Mouse (Mus musculus) midbrain, embryonic 13.5 days (tissue): ENCODE measurements around the gene Zbtb2. TPM values are rescaled to one million over a fixed set of nuclear protein-coding genes. Genes with fewer than 3 reads are reported as not detected.

Source experiments
- ATAC-seq: fragments of 200-750 bp; cut with Nextera tagmentation; 2 replicates; pipeline ENCODE4 v1.8.0; 2017; ENCODE audit warnings: mild to moderate bottlenecking, moderate TSS enrichment, moderate library complexity
- H3K27ac ChIP-seq: fragments of 300-500 bp; sonication (generic); 2 replicates; pipeline ENCODE4 v1.5.1; 2015; ENCODE audit warnings: inconsistent platforms, mild to moderate bottlenecking, moderate library complexity
- H3K27me3 ChIP-seq: fragments of 300-500 bp; sonication (generic); 2 replicates; pipeline ENCODE4 v1.6.1; 2015; ENCODE audit warnings: mild to moderate bottlenecking, inconsistent platforms
- H3K36me3 ChIP-seq: fragments of 300-500 bp; sonication (generic); 2 replicates; pipeline ENCODE4 v1.6.1; 2015; ENCODE audit warnings: mild to moderate bottlenecking, inconsistent platforms
- H3K4me1 ChIP-seq: fragments of 300-500 bp; sonication (generic); replicated peaks from 2 replicates; pipeline ENCODE4 v1.6.1; 2015; ENCODE audit warnings: inconsistent platforms
- H3K4me2 ChIP-seq: fragments of 300-500 bp; sonication (generic); replicated peaks from 2 replicates; pipeline ENCODE4 v1.6.1; 2015; ENCODE audit warnings: moderate library complexity, mild to moderate bottlenecking, inconsistent platforms
- H3K4me3 ChIP-seq: fragments of 300-500 bp; sonication (generic); replicated peaks from 2 replicates; pipeline ENCODE4 v1.5.1; 2015; ENCODE audit warnings: mild to moderate bottlenecking, inconsistent platforms
- H3K9ac ChIP-seq: fragments of 300-500 bp; sonication (generic); replicated peaks from 2 replicates; pipeline ENCODE4 v1.6.1; 2015; ENCODE audit warnings: mild to moderate bottlenecking, inconsistent platforms
- H3K9me3 ChIP-seq: fragments of 300-500 bp; sonication (generic); 2 replicates; pipeline ENCODE4 v1.6.1; 2016; ENCODE audit warnings: mild to moderate bottlenecking, inconsistent platforms
- WGBS: fragments of 180-500 bp; shearing (Covaris S2); methylation state at CpG from one replicate; pipeline ENCODE4 v1.1.7; 2015; 5-methylcytosine and 5-hydroxymethylcytosine counted together
- polyA plus RNA-seq: library from polyadenylated mRNA; unstranded; fragments of >200 nt; fragmentation: Nextera tagmentation; extraction: Ambion mirVana; gene quantifications from 2 replicates; pipeline ENCODE4 v1.2.1, GENCODE M21; 2015

Gene Zbtb2
- polyA plus RNA-seq, 1 experiment from 2014 or later = 18.6 TPM

DNA sequence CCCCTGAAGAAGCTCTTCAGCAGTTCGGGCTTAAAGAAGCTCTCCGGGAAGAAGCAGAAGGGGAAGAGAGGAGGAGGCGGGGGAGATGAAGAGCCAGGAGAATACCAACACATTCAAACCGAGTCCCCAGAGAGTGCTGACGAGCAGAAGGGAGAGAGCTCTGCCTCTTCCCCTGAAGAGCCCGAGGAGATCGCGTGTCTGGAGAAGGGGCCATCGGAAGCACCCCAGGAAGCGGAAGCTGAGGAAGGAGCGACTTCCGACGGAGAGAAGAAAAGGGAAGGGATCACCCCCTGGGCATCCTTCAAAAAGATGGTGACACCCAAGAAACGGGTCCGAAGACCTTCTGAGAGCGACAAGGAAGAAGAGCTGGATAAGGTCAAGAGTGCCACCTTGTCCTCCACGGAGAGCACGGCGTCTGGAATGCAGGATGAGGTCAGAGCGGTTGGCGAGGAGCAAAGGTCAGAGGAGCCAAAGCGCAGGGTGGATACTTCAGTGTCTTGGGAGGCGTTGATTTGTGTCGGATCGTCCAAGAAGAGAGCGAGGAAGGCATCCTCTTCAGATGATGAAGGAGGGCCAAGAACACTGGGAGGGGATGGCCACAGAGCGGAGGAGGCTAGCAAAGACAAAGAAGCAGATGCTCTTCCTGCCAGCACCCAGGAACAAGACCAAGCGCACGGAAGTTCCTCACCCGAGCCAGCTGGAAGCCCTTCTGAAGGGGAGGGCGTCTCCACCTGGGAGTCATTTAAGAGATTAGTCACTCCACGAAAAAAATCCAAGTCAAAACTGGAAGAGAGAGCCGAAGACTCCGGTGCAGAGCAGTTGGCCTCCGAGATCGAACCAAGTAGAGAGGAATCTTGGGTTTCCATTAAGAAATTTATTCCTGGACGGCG is 33.3 kb downstream of the Zbtb2 start:
- Histone ChIP-seq H3K4me2 (no peak overlapping the region), H3K27ac (no peak overlapping the region), H3K4me1 (no peaks in the 10 kb centered on the region), H3K27me3 (no peaks in the 10 kb centered on the region), H3K4me3 (no peak overlapping the region), H3K36me3 (peaks cover 28% of the 10 kb centered on the region), H3K9me3 (no peaks in the 10 kb centered on the region), H3K9ac (no peak overlapping the region)
- WGBS = 93% methylated on average over 38 of the region's 38 CpGs
- ATAC-seq = no peak

DNA sequence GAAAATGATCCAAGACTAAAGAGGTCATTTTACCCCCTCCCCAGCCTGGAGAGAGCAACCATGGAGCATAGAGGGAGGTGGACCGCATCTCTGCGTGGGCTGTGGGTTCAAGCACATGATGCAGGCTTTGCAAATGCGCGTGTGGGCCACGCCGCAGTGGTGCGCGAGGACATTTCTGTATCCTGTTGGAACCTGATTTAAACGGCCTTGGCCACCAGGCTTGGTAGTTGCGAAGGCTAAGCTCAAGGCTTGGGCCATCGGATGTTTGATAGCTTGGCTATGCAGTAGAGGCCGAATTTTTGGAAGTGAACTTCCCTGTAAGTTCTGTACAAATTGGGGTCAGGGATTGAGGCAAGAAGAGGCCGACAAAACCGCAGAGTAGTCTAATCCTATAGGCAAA is 40.3 kb downstream of the Zbtb2 start:
- WGBS = 96% methylated on average over 14 of the region's 14 CpGs
- H3K9me3 ChIP-seq = no peaks in the 10 kb centered on the region
- ATAC-seq = peak; percentile 7; the same call in 1 of the 2 replicates
- no peak overlapping the region for H3K4me2 ChIP-seq
- H3K4me3 ChIP-seq = no peak overlapping the region
- H3K4me1 ChIP-seq = peaks cover 5% of the 10 kb centered on the region
- no peak overlapping the region for H3K27ac ChIP-seq
- H3K27me3 ChIP-seq = no peaks in the 10 kb centered on the region
- no peak overlapping the region for H3K9ac ChIP-seq
- no peaks in the 10 kb centered on the region for H3K36me3 ChIP-seq

DNA sequence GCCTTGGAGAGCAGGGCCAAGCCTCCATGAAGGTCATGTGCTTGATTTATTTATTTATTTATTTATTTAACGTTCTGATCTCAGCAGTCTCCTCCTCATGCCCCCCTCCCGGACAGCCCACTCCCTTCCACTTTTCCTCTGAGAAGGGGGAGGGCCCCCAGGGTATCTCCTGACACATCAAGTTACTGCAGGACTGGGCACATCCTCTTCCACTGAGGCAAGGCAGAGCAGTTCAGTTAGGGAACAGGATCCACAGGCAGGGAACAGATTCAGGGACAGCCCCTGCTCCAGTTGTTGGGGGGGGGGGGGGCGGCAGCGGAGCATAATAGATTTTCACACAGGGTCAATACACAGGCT is 40.8 kb downstream of the Zbtb2 start:
- WGBS = 76% methylated on average over 4 of the region's 4 CpGs
- H3K27ac ChIP-seq = no peak overlapping the region
- no peak overlapping the region for H3K9ac ChIP-seq
- no peak overlapping the region for H3K4me3 ChIP-seq
- H3K36me3 ChIP-seq = no peaks in the 10 kb centered on the region
- ATAC-seq = peak; percentile 68; the same call in 1 of the 2 replicates
- peak overlapping the region; percentile 58 for H3K4me2 ChIP-seq
- H3K9me3 ChIP-seq = no peaks in the 10 kb centered on the region
- H3K4me1 ChIP-seq = peaks cover 5% of the 10 kb centered on the region
- no peaks in the 10 kb centered on the region for H3K27me3 ChIP-seq

DNA sequence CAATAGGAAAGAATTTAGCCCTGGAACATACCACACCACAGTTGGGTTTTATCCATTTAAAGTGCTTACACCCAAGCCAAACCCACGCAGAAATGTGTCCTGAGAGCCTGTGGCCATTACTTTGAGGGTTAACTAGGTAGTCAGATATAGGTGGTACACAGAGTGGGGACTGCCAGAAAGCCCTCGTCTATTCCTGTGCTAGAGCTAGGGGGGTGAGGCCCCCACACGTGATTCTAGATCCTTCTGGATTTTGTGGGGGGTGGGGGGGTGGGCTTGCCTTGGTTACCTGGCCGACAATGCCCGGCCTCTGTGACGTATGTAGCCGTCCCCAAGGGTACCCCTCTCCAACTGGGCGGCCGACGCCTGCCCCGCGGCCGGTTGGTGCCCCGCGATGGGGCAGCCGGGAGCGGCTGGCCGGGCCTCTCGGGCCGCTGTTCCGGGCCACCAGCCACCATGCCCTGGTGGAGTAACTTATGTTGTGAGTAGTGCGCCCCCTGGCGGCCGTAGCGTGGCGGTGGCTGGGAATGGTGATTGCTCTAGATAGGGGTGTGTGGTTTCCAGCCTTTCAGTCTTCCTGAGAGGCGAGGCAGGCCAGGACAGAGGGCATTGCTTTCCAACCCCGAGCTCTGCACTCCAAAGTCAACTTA is 41.3 kb downstream of the Zbtb2 start:
- peak overlapping the region; percentile 58 for H3K4me2 ChIP-seq
- 5% methylated on average over 28 of the region's 28 CpGs for WGBS
- H3K27me3 ChIP-seq = no peaks in the 10 kb centered on the region
- H3K9me3 ChIP-seq = no peaks in the 10 kb centered on the region
- H3K27ac ChIP-seq = no peak overlapping the region
- H3K36me3 ChIP-seq = no peaks in the 10 kb centered on the region
- H3K9ac ChIP-seq = no peak overlapping the region; the same call in 1 of the 2 replicates
- ATAC-seq = peak; percentile 93
- peak overlapping the region; percentile 31 for H3K4me3 ChIP-seq
- H3K4me1 ChIP-seq = peaks cover 5% of the 10 kb centered on the region

DNA sequence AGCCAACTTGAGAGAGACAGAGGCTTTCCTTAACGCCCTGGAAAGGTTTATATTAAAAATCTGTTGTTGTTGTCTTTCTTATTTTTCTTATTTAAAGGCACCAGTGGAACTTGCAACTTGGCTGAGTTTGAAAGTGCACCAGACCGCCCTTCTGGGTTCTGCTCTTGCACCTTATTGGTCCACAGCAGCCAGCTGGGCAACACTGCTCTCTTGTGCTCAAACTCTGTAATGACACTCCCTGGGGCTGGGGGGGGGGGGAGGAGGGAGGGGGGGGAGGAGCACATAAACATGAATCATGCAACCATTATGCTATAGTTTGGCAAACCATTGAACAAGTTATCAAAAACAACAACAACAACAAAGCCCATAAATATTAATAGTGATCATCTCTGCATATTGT is 46.5 kb downstream of the Zbtb2 start:
- H3K9ac ChIP-seq = no peak overlapping the region
- H3K4me2 ChIP-seq = no peak overlapping the region
- 22% methylated on average over 2 of the region's 2 CpGs for WGBS
- no peak for ATAC-seq
- H3K4me3 ChIP-seq = no peak overlapping the region
- no peaks in the 10 kb centered on the region for H3K27me3 ChIP-seq
- H3K36me3 ChIP-seq = no peaks in the 10 kb centered on the region
- no peaks in the 10 kb centered on the region; the same call in 1 of the 2 replicates for H3K4me1 ChIP-seq
- no peaks in the 10 kb centered on the region for H3K9me3 ChIP-seq
- no peak overlapping the region for H3K27ac ChIP-seq

DNA sequence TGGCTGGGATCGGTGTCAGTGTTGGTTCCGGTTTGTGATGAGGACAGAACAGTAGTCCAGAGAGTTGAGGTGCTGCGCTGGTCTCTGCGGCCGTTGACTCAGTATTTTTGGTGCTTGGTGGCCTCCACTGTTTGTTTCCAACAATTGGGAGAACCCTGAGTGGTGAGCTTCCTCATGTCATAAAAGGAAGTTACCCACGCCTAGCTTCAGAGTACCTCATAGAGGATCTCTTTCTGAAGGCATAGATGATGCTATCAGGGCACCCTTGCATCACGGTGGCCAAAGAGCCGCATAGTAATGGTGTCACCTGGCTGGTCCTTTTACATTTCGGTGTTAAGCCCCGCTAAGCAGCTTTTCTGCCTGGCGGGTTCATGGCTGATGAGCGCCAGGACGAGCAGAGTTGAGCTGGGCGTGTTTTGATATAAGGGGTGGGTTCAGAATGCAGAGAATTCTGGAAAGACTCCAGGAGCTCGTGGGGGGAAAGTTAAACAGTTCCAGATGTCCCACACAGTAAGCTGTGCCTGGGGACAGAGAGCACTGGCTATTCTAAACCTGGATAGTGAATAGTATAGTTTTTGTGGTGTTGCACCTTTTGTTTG is 48.9 kb downstream of the Zbtb2 start:
- Histone ChIP-seq H3K36me3 (no peaks in the 10 kb centered on the region), H3K9ac (no peak overlapping the region), H3K27ac (no peak overlapping the region), H3K9me3 (no peaks in the 10 kb centered on the region), H3K27me3 (0 out of 2 replicates have a peak, but pooled peaks cover 2% of the 10 kb centered on the region), H3K4me2 (no peak overlapping the region), H3K4me1 (peaks cover 10% of the 10 kb centered on the region), H3K4me3 (no peak overlapping the region)
- ATAC-seq = no peak
- 55% methylated on average over 15 of the region's 15 CpGs for WGBS

DNA sequence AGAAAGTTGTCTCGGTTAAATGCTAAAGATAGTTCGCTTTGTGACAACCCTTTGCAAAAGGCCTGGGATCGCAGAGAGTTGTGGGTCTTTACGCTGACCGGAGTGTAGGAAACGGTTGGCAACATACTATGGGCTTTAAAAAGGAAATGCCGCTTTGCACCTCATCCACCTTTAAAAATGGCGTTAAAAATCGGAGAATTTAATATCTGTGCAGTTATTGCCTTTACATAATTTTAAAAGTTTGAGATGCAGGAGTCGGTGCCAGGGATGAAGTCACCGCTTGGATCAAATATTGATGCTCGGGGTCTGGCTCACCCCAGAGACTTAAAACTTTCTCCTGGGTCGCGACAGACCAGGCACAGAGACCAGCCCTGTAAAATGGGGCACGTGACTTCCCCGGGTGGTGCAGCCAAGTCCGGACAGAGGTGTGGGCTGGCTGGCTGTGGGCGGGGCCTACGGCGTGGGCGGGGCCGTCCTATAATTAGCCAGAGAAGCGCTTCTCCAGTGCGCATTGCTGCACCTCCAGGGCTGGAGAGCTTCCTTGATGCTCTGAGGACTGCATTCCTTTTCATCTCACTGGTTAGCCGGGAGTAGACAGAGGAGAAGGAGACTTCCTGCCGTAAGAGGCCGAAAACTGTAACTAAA is 53.7 kb downstream of the Zbtb2 start:
- Histone ChIP-seq H3K4me3 (peak overlapping the region; percentile 33), H3K36me3 (no peaks in the 10 kb centered on the region), H3K9ac (0 out of 2 replicates have a peak overlapping the region, but pooled peaks have one; percentile 29), H3K4me2 (peak overlapping the region; percentile 61), H3K27me3 (0 out of 2 replicates have a peak, but pooled peaks cover 2% of the 10 kb centered on the region), H3K9me3 (no peaks in the 10 kb centered on the region), H3K27ac (no peak overlapping the region), H3K4me1 (peaks cover 25% of the 10 kb centered on the region)
- 8% methylated on average over 27 of the region's 27 CpGs for WGBS
- ATAC-seq = peak; percentile 82

DNA sequence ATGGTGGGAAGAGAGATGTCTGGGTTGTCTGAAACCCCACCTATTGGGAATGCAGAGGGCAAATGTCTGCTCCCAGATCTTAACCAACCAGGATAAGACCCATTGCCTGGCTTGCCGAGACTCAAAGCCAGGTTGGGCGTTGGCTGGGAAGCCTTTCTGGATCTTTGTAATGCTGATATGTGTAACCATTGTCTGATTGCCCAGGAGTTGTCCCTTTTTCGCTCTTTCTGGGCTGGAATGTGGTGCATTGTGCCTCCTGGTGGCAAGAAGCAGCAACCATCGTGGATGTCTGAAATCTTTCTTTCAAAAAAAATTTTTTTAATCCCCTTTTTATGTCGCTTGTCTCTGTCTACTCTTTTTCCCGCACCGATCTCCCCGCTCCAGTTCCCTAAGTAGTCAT is 54.6 kb downstream of the Zbtb2 start:
- Histone ChIP-seq H3K4me1 (peaks cover 25% of the 10 kb centered on the region), H3K4me3 (0 out of 2 replicates have a peak overlapping the region, but pooled peaks have one; percentile 33), H3K27me3 (0 out of 2 replicates have a peak, but pooled peaks cover 2% of the 10 kb centered on the region), H3K9ac (no peak overlapping the region), H3K27ac (no peak overlapping the region), H3K36me3 (no peaks in the 10 kb centered on the region), H3K9me3 (no peaks in the 10 kb centered on the region), H3K4me2 (peak overlapping the region; percentile 61; the same call in 1 of the 2 replicates)
- no peak for ATAC-seq
- 3% methylated on average over 8 of the region's 8 CpGs for WGBS

DNA sequence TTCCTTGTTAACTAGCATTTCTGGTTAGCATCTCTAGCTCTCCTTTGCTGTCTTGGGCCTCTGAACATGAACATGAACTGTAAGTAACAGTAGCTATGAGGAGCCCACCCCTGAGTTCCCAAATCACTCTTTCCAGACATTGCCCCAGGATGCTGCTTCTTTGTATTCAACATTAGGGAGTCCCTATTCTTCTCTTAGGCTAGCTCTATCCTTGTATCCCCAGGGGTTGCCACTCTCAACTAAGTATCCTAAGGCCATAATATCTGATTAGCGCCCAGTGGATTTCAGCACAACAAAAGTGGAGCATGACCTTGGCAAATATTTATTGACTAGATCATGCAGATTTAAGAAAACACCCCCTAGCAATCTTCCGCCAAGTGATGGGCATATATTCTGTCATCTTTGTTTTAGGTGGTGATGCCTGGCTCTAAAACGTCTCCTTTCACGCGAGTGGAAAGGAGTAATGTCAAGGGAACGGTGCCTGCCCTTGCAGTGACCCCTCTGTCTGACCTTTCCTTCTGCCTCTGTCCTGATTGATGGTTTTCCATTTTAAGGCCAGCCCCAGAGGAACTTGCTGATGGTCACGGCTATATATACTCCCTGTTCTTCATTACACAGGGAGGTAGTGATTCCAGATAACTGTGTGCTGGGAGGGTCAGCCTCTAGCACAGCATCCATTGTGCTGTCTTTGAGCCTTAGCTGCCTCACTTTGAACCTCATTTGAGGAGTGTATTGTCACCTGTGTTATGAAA is 55.5 kb downstream of the Zbtb2 start:
- Histone ChIP-seq H3K9ac (no peak overlapping the region), H3K27ac (no peak overlapping the region), H3K36me3 (no peaks in the 10 kb centered on the region), H3K4me3 (no peak overlapping the region), H3K4me1 (peaks cover 25% of the 10 kb centered on the region), H3K9me3 (no peaks in the 10 kb centered on the region), H3K4me2 (no peak overlapping the region), H3K27me3 (0 out of 2 replicates have a peak, but pooled peaks cover 2% of the 10 kb centered on the region)
- ATAC-seq = no peak
- 54% methylated on average over 7 of the region's 7 CpGs for WGBS

DNA sequence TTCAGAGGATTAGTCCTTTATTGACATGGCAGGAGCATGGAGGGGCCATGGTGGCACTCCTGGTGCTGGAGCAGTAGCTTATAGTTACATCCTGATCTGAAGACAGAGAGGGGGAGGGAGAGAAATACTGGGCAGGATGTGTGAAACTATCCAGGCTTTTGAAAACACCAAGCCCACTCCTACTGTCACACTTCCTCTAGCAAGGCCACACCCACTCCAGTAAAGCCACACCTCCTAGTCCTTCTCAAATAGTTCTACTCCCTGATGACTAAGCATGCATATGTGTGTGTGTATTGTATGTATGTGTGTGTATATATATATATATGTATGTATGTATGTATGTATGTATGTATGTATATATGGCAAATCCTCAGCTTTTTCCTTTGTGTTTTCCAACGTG is 60.2 kb downstream of the Zbtb2 start:
- Histone ChIP-seq H3K27me3 (no peaks in the 10 kb centered on the region), H3K4me2 (no peak overlapping the region), H3K4me3 (no peak overlapping the region), H3K36me3 (no peaks in the 10 kb centered on the region), H3K4me1 (peaks cover 11% of the 10 kb centered on the region; the same call in 1 of the 2 replicates), H3K27ac (no peak overlapping the region), H3K9ac (no peak overlapping the region), H3K9me3 (no peaks in the 10 kb centered on the region)
- no peak for ATAC-seq
- 38% methylated on average over 1 of the region's 1 CpGs for WGBS

DNA sequence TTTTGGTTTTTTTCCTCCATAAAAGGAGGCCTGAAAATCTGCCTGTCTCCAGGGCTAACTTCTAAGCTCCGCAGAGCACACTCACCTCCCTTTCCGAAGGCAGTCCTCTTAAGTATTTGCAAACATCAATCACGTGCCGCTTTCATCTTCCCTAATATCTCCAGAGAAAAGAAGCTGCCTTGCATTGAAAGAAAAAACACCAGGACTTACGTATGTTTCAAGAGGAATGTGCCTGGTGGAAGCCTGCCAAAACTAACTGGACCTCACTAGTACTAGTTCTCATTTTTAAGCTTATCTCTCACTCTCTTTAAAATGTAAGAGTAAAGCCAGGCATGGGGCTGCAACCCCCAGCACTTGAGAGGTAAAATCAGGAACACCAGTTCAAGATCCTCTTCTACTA is 62.3 kb downstream of the Zbtb2 start:
- WGBS = 62% methylated on average over 5 of the region's 5 CpGs

More for the DNA sequence above, 62.3 kb downstream of the Zbtb2 start:
- ATAC-seq = no peak
- Histone ChIP-seq H3K27me3 (no peaks in the 10 kb centered on the region), H3K9me3 (no peaks in the 10 kb centered on the region), H3K4me3 (no peak overlapping the region), H3K27ac (no peak overlapping the region), H3K36me3 (no peaks in the 10 kb centered on the region), H3K4me1 (peaks cover 7% of the 10 kb centered on the region; the same call in 1 of the 2 replicates), H3K9ac (no peak overlapping the region), H3K4me2 (no peak overlapping the region)
